Mouse (Mus musculus) lung, embryonic 16.5 days (tissue): ENCODE data around the gene Slc38a5. TPM values are rescaled to one million over a fixed set of nuclear protein-coding genes. Genes with fewer than 3 reads are reported as not detected.

Experiments
- ATAC-seq: fragments of 200-750 bp; cut with Nextera tagmentation; 2 replicates; pipeline ENCODE4 v1.8.0; 2017; ENCODE audit warnings: low read depth, mild to moderate bottlenecking, moderate library complexity
- H3K27ac ChIP-seq: fragments of 300-500 bp; sonication (generic); 2 replicates; pipeline ENCODE4 v1.5.1; 2014; ENCODE audit warnings: mild to moderate bottlenecking, control low read depth, low read length
- H3K27me3 ChIP-seq: fragments of 300-500 bp; sonication (generic); 2 replicates; pipeline ENCODE4 v1.6.1; 2014; ENCODE audit warnings: low read depth, low read length, mixed read lengths; ENCODE audit not compliant: control insufficient read depth, insufficient read depth
- H3K36me3 ChIP-seq: fragments of 300-500 bp; sonication (generic); 2 replicates; pipeline ENCODE4 v1.6.1; 2014; ENCODE audit warnings: low read length; ENCODE audit not compliant: control insufficient read depth, insufficient read depth
- H3K4me1 ChIP-seq: fragments of 300-500 bp; sonication (generic); replicated peaks from 2 replicates; pipeline ENCODE4 v1.6.1; 2014; ENCODE audit warnings: low read length, mixed read lengths; ENCODE audit not compliant: control insufficient read depth, insufficient read depth
- H3K4me2 ChIP-seq: fragments of 300-500 bp; sonication (generic); 2 replicates; pipeline ENCODE4 v1.6.1; 2014; ENCODE audit warnings: low read depth, low read length, control low read depth
- H3K4me3 ChIP-seq: fragments of 300-500 bp; sonication (generic); 2 replicates; pipeline ENCODE4 v1.5.1; 2014; ENCODE audit warnings: mild to moderate bottlenecking, low read length, control low read depth
- H3K9ac ChIP-seq: fragments of 300-500 bp; sonication (generic); 2 replicates; pipeline ENCODE4 v1.6.1; 2014; ENCODE audit warnings: low read length, control low read depth
- H3K9me3 ChIP-seq: fragments of 300-500 bp; sonication (generic); 2 replicates; pipeline ENCODE4 v1.6.1; 2016; ENCODE audit warnings: low read length; ENCODE audit not compliant: control insufficient read depth
- whole genome bisulfite sequencing: fragments of 180-500 bp; shearing (Covaris S2); extraction: QIAGEN DNeasy Blood & Tissue Kit; methylation state at CpG from one replicate; pipeline ENCODE4 v1.1.7; 2014; 5-methylcytosine and 5-hydroxymethylcytosine counted together
- polyA plus RNA-seq: library from polyadenylated mRNA; unstranded; fragments of >200 nt; fragmentation: Nextera tagmentation; extraction: Ambion mirVana; gene quantifications from 2 replicates; pipeline ENCODE4 v1.2.1, GENCODE M21; 2015

The Slc38a5 gene
- 101 and 104 TPM in 2 replicates for polyA plus RNA-seq

DNA sequence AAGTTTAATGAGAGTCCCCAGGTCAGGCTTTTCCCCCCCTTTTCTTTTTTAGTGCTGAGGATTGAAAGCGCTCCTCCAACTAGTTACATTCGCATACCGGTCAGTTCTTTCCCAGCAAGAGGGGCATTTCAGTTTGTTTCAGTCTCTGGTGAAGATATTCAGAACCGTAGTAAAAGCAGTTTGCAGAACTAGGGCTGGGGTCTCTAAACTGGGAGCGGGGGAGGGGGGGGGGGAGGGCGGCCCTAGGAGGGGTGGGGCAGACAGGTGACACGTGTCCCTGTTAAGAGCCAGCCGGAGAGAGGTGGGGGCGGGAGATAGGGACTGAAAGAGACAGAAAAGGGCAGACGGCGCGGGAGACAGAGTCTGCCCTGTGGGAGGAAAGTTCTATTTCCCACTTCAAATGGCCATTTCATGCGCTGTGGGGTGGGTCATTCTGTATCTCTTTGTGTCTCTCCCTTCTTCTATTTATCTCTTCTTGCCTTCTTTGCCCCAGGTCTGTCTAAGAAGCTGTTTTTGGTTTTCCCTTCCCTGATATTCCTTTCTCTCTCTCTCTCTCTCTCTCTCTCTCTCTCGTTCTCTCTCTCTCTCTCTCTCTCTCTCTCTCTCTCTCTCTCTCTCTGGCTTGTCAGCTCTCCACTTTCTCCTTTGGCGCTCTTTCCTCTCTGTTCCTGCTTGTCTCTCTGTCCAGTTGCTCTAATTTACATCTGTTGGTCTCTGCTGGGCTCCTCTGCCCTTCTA lies at the start of gene Slc38a5:
Gene Slc38a5 (plus strand): TSS at position 51 of the 738 bp plus-strand sequence.
- Histone ChIP-seq H3K9me3 (no peaks in the 10 kb centered on the region), H3K36me3 (no peaks in the 10 kb centered on the region), H3K27ac (peak within 1 kb of the TSS; percentile 67), H3K4me3 (peak within 1 kb of the TSS; percentile 47), H3K27me3 (no peaks in the 10 kb centered on the region), H3K4me2 (peak within 1 kb of the TSS; percentile 53), H3K4me1 (no peaks in the 10 kb centered on the region), H3K9ac (peak within 1 kb of the TSS; percentile 62)
- WGBS: 17% methylated on average over 11 of the region's 15 CpGs
- no peak for ATAC-seq

DNA sequence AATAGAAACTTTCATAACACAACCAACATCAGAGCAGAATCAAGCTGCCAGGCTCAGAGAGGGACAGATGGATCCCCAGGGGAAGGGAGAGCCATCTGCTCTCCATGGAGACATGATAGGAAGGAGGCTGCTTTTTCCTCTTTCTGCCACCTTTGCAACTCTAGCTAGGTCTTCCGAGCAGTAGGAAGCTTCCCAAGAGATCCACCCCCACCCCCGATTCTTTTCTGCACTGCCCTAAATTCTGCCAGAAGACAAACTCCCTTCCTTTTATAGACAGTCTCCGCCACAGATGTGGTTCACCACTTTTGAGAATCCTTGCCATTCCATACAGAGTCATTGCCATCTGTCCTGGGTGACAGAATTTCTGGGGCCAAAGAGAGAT lies 48.6 kb upstream of the Slc38a5 start:
- H3K36me3 ChIP-seq: no peaks in the 10 kb centered on the region
- WGBS: 78% methylated on average over 3 of the region's 3 CpGs
- no peak overlapping the region for H3K9ac ChIP-seq
- no peaks in the 10 kb centered on the region for H3K9me3 ChIP-seq
- no peaks in the 10 kb centered on the region for H3K4me1 ChIP-seq
- no peaks in the 10 kb centered on the region for H3K27me3 ChIP-seq
- no peak overlapping the region for H3K4me2 ChIP-seq
- H3K4me3 ChIP-seq: no peak overlapping the region
- no peak overlapping the region for H3K27ac ChIP-seq
- no peak for ATAC-seq

GRCm38 (mm10) chrX:8222678-8223421 lies 48.1 kb upstream of the Slc38a5 start:
- H3K9me3 ChIP-seq: no peaks in the 10 kb centered on the region
- H3K4me3 ChIP-seq: no peak overlapping the region
- no peak overlapping the region for H3K9ac ChIP-seq
- H3K27ac ChIP-seq: no peak overlapping the region
- no peak overlapping the region for H3K4me2 ChIP-seq
- no peak for ATAC-seq
- no peaks in the 10 kb centered on the region for H3K4me1 ChIP-seq
- 46% methylated on average over 7 of the region's 7 CpGs for WGBS
- H3K27me3 ChIP-seq: no peaks in the 10 kb centered on the region
- no peaks in the 10 kb centered on the region for H3K36me3 ChIP-seq

GRCm38 (mm10) chrX:8223473-8223872 lies 47.5 kb upstream of the Slc38a5 start:
- Histone ChIP-seq H3K27ac (no peak overlapping the region), H3K9ac (no peak overlapping the region), H3K4me1 (no peaks in the 10 kb centered on the region), H3K27me3 (no peaks in the 10 kb centered on the region), H3K9me3 (no peaks in the 10 kb centered on the region), H3K4me2 (no peak overlapping the region), H3K36me3 (no peaks in the 10 kb centered on the region), H3K4me3 (no peak overlapping the region)
- ATAC-seq: no peak
- WGBS: 81% methylated on average over 7 of the region's 7 CpGs

DNA sequence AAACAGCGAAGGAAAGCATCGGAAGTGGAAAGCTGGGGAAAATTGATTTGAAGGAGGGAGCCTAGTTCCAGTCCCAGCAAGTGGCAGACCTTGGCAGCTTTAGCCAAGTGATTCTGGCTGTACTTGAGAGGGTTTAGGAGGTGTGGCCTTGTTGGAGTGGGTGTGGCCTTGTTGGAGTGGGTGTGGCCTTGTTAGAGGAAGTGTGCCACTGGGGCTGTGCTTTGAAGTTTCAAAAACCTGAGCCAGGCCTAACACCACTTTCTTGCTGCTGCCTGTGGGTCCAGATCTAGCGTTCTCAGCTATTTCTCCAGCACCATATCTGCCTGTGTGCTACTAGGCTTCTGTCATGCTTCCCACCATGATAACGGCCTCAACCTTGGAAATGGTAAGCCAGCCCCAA lies 40.7 kb upstream of the Slc38a5 start:
- no peaks in the 10 kb centered on the region for H3K4me1 ChIP-seq
- no peak overlapping the region for H3K9ac ChIP-seq
- no peaks in the 10 kb centered on the region for H3K27me3 ChIP-seq
- no peaks in the 10 kb centered on the region for H3K36me3 ChIP-seq
- no peak overlapping the region for H3K4me2 ChIP-seq
- H3K4me3 ChIP-seq: no peak overlapping the region
- ATAC-seq: no peak
- no peaks in the 10 kb centered on the region for H3K9me3 ChIP-seq
- no peak overlapping the region for H3K27ac ChIP-seq
- WGBS: 80% methylated on average over 4 of the region's 4 CpGs

DNA sequence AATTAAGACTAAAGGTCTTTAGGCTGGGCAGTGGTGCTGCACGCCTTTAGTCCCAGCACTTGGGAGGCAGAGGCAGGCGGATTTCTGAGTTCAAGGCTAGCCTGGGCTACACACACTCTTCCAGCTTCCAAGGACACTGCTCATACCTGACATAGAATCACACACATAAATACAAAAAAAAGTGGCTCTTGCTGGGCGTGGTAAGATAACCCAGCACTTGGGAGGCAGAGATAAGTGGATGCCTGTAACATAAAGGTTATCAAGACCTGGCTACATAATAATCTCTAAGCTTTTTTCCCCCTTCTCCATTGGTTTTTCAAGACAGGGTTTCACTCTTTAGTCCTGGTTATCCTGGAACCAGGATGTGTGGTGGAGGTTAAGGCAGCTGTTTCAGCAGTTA lies 37.3 kb upstream of the Slc38a5 start:
- ATAC-seq: no peak
- no peak overlapping the region for H3K27ac ChIP-seq
- no peaks in the 10 kb centered on the region for H3K4me1 ChIP-seq
- no peak overlapping the region for H3K9ac ChIP-seq
- no peaks in the 10 kb centered on the region for H3K9me3 ChIP-seq
- no peaks in the 10 kb centered on the region for H3K27me3 ChIP-seq
- no peak overlapping the region for H3K4me2 ChIP-seq
- no peaks in the 10 kb centered on the region for H3K36me3 ChIP-seq
- no peak overlapping the region for H3K4me3 ChIP-seq
- WGBS: 69% methylated on average over 3 of the region's 3 CpGs

DNA sequence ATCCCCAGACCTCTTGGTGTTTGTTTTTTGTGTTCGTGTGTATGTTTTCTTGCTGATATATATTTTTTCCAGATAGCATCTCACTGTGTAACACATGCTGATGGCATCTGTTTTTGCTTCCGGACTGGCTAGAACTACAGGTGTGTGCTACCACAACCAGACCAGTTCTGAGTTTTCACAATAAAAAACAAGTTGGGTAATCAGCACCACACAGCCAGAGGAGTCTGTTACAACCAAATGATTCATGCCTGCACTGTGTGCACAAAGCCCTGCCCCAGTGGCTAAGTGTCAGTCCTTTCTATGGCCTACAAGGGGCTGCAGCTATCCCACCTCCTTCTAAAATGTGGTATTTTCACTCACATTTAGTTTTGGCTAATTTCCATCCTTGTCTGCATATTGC lies 34.2 kb upstream of the Slc38a5 start:
- 65% methylated on average over 2 of the region's 2 CpGs for whole genome bisulfite sequencing
- Histone ChIP-seq H3K9me3 (no peaks in the 10 kb centered on the region), H3K4me2 (no peak overlapping the region), H3K9ac (no peak overlapping the region), H3K4me3 (no peak overlapping the region), H3K4me1 (no peaks in the 10 kb centered on the region), H3K27ac (no peak overlapping the region), H3K36me3 (no peaks in the 10 kb centered on the region), H3K27me3 (no peaks in the 10 kb centered on the region)
- ATAC-seq: no peak

GRCm38 (mm10) chrX:8238804-8239395 lies 32.0 kb upstream of the Slc38a5 start:
- Histone ChIP-seq H3K4me3 (no peak overlapping the region), H3K4me2 (no peak overlapping the region), H3K36me3 (no peaks in the 10 kb centered on the region), H3K4me1 (no peaks in the 10 kb centered on the region), H3K9ac (no peak overlapping the region), H3K27ac (no peak overlapping the region), H3K27me3 (no peaks in the 10 kb centered on the region), H3K9me3 (no peaks in the 10 kb centered on the region)
- 72% methylated on average over 13 of the region's 13 CpGs for WGBS
- ATAC-seq: peak; percentile 54

GRCm38 (mm10) chrX:8247680-8248079 lies 23.3 kb upstream of the Slc38a5 start:
- Histone ChIP-seq H3K4me2 (no peak overlapping the region), H3K9me3 (no peaks in the 10 kb centered on the region), H3K4me3 (no peak overlapping the region), H3K4me1 (peaks cover 7% of the 10 kb centered on the region; the same call in 1 of the 2 replicates), H3K27me3 (no peaks in the 10 kb centered on the region), H3K36me3 (peaks cover 3% of the 10 kb centered on the region; the same call in 1 of the 2 replicates), H3K27ac (no peak overlapping the region), H3K9ac (no peak overlapping the region)
- 79% methylated on average over 2 of the region's 2 CpGs for WGBS
- no peak for ATAC-seq
